Mouse (Mus musculus) embryonic facial prominence, embryonic 15.5 days (tissue): ENCODE measurements around the gene Lonp1. TPM values are rescaled to one million over a fixed set of nuclear protein-coding genes. Genes with fewer than 3 reads are reported as not detected.

Source experiments
- ATAC-seq: fragments of 200-750 bp; cut with Nextera tagmentation; 2 replicates; pipeline ENCODE4 v1.8.0; 2017; ENCODE audit warnings: low read depth, moderate TSS enrichment; ENCODE audit not compliant: insufficient number of reproducible peaks, low FRiP score, low TSS enrichment
- H3K27ac ChIP-seq: fragments of 300-500 bp; sonication (generic); replicated peaks from 2 replicates; pipeline ENCODE4 v1.5.1; 2015; ENCODE audit warnings: mild to moderate bottlenecking, inconsistent platforms
- H3K27me3 ChIP-seq: fragments of 300-500 bp; sonication (generic); 2 replicates; pipeline ENCODE4 v1.6.1; 2015; ENCODE audit warnings: inconsistent platforms
- H3K36me3 ChIP-seq: fragments of 300-500 bp; sonication (generic); 2 replicates; pipeline ENCODE4 v1.6.1; 2015; ENCODE audit warnings: mild to moderate bottlenecking, inconsistent platforms
- H3K4me1 ChIP-seq: fragments of 300-500 bp; sonication (generic); 2 replicates; pipeline ENCODE4 v1.6.1; 2015; ENCODE audit warnings: inconsistent platforms
- H3K4me2 ChIP-seq: fragments of 300-500 bp; sonication (generic); replicated peaks from 2 replicates; pipeline ENCODE4 v1.6.1; 2015; ENCODE audit warnings: mild to moderate bottlenecking, inconsistent platforms
- H3K4me3 ChIP-seq: fragments of 300-500 bp; sonication (generic); replicated peaks from 2 replicates; pipeline ENCODE4 v1.5.1; 2015; ENCODE audit warnings: mild to moderate bottlenecking, inconsistent platforms
- H3K9ac ChIP-seq: fragments of 300-500 bp; sonication (generic); 2 replicates; pipeline ENCODE4 v1.6.1; 2015; ENCODE audit warnings: inconsistent platforms
- H3K9me3 ChIP-seq: fragments of 300-500 bp; sonication (generic); replicated peaks from 2 replicates; pipeline ENCODE4 v1.6.1; 2016; ENCODE audit warnings: inconsistent platforms
- WGBS: fragments of 180-500 bp; shearing (Covaris S2); methylation state at CpG from one replicate; pipeline ENCODE4 v1.1.7; 2015; 5-methylcytosine and 5-hydroxymethylcytosine counted together
- polyA plus RNA-seq: library from polyadenylated mRNA; unstranded; fragments of >200 nt; fragmentation: Nextera tagmentation; extraction: Ambion mirVana; gene quantifications from 2 replicates; pipeline ENCODE4 v1.2.1, GENCODE M21; 2015

The Lonp1 gene
- polyA plus RNA-seq, 1 experiment from 2014 or later: 49.7 TPM

GRCm38 (mm10) chr17:56585171-56585821, 41.4 kb downstream of the Lonp1 start:
- peaks cover 66% of the 10 kb centered on the region for H3K4me1 ChIP-seq
- no peaks in the 10 kb centered on the region for H3K27me3 ChIP-seq
- H3K36me3 ChIP-seq: peaks cover 64% of the 10 kb centered on the region
- peak overlapping the region; percentile 88 for H3K9ac ChIP-seq
- under 1% methylated on average over 61 of the region's 61 CpGs for WGBS
- peak overlapping the region; percentile 97 for H3K27ac ChIP-seq
- H3K9me3 ChIP-seq: no peaks in the 10 kb centered on the region
- peak overlapping the region; percentile 71 for H3K4me2 ChIP-seq
- H3K4me3 ChIP-seq: peak overlapping the region; percentile 93
- no peak for ATAC-seq

- Histone ChIP-seq H3K27ac (peak within 1 kb of the TSS; percentile 97), H3K9ac (peak within 1 kb of the TSS; percentile 88), H3K27me3 (no peaks in the 10 kb centered on the region), H3K4me2 (peak within 1 kb of the TSS; percentile 80), H3K4me3 (peak within 1 kb of the TSS; percentile 93), H3K36me3 (peaks cover 64% of the 10 kb centered on the region), H3K4me1 (peaks cover 64% of the 10 kb centered on the region), H3K9me3 (no peaks in the 10 kb centered on the region)
- peak; percentile 97 for ATAC-seq
- WGBS: under 1% methylated on average over 95 of the region's 101 CpGs
These were observed 42.2 kb downstream of the Lonp1 start, which contains the start of the genes Safb2 and Safb for GRCm38 (mm10) chr17:56584257-56585130. TSS of gene Safb2 (minus strand) at chr17:56584585. TSS of gene Safb (plus strand) at chr17:56584825.

GRCm38 (mm10) chr17:56583611-56584256, 43.0 kb downstream of the Lonp1 start:
- Histone ChIP-seq H3K4me3 (peak overlapping the region; percentile 93), H3K4me1 (peaks cover 59% of the 10 kb centered on the region), H3K27ac (peak overlapping the region; percentile 97), H3K27me3 (no peaks in the 10 kb centered on the region), H3K36me3 (peaks cover 64% of the 10 kb centered on the region), H3K9ac (peak overlapping the region; percentile 74), H3K4me2 (peak overlapping the region; percentile 80), H3K9me3 (no peaks in the 10 kb centered on the region)
- 2% methylated on average over 33 of the region's 33 CpGs for WGBS
- no peak for ATAC-seq

GRCm38 (mm10) chr17:56583071-56583470, 43.6 kb downstream of the Lonp1 start:
- Histone ChIP-seq H3K27me3 (no peaks in the 10 kb centered on the region), H3K4me1 (peaks cover 52% of the 10 kb centered on the region), H3K4me3 (peak overlapping the region; percentile 93), H3K9ac (peak overlapping the region; percentile 74), H3K4me2 (peak overlapping the region; percentile 80), H3K9me3 (no peaks in the 10 kb centered on the region), H3K36me3 (peaks cover 64% of the 10 kb centered on the region), H3K27ac (no peak overlapping the region)
- ATAC-seq: no peak
- 66% methylated on average over 1 of the region's 1 CpGs for WGBS

GRCm38 (mm10) chr17:56572939-56573338, 53.7 kb downstream of the Lonp1 start:
- no peaks in the 10 kb centered on the region for H3K27me3 ChIP-seq
- no peak overlapping the region for H3K4me3 ChIP-seq
- no peak overlapping the region for H3K27ac ChIP-seq
- ATAC-seq: no peak
- no peaks in the 10 kb centered on the region for H3K4me1 ChIP-seq
- WGBS: 87% methylated on average over 3 of the region's 3 CpGs
- no peak overlapping the region for H3K4me2 ChIP-seq
- no peaks in the 10 kb centered on the region for H3K9me3 ChIP-seq
- H3K36me3 ChIP-seq: peaks cover 92% of the 10 kb centered on the region
- no peak overlapping the region for H3K9ac ChIP-seq

GRCm38 (mm10) chr17:56572154-56572553, 54.5 kb downstream of the Lonp1 start:
- Histone ChIP-seq H3K27ac (no peak overlapping the region), H3K9me3 (no peaks in the 10 kb centered on the region), H3K4me3 (no peak overlapping the region), H3K36me3 (peaks cover 92% of the 10 kb centered on the region), H3K27me3 (no peaks in the 10 kb centered on the region), H3K9ac (no peak overlapping the region), H3K4me1 (no peaks in the 10 kb centered on the region), H3K4me2 (no peak overlapping the region)
- ATAC-seq: no peak
- WGBS: 60% methylated on average over 1 of the region's 1 CpGs

- Histone ChIP-seq H3K36me3 (peaks cover 97% of the 10 kb centered on the region), H3K4me2 (no peak overlapping the region), H3K4me1 (no peaks in the 10 kb centered on the region), H3K9me3 (no peaks in the 10 kb centered on the region), H3K4me3 (no peak overlapping the region), H3K27ac (no peak overlapping the region), H3K27me3 (no peaks in the 10 kb centered on the region), H3K9ac (no peak overlapping the region)
- WGBS: 86% methylated on average over 4 of the region's 4 CpGs
- no peak for ATAC-seq
These were observed 56.4 kb downstream of the Lonp1 start for GRCm38 (mm10) chr17:56570287-56570686.

GRCm38 (mm10) chr17:56567370-56567769, 59.3 kb downstream of the Lonp1 start:
- H3K9me3 ChIP-seq: no peaks in the 10 kb centered on the region
- no peak overlapping the region for H3K4me3 ChIP-seq
- no peak overlapping the region for H3K27ac ChIP-seq
- H3K27me3 ChIP-seq: no peaks in the 10 kb centered on the region
- no peaks in the 10 kb centered on the region for H3K4me1 ChIP-seq
- H3K4me2 ChIP-seq: no peak overlapping the region
- WGBS: 93% methylated on average over 4 of the region's 4 CpGs
- peaks cover 99% of the 10 kb centered on the region for H3K36me3 ChIP-seq
- ATAC-seq: no peak
- H3K9ac ChIP-seq: no peak overlapping the region

GRCm38 (mm10) chr17:56566918-56567317, 59.8 kb downstream of the Lonp1 start:
- ATAC-seq: no peak
- no peak overlapping the region for H3K27ac ChIP-seq
- H3K36me3 ChIP-seq: peaks cover 100% of the 10 kb centered on the region
- H3K9me3 ChIP-seq: no peaks in the 10 kb centered on the region
- WGBS: 92% methylated on average over 5 of the region's 5 CpGs
- H3K9ac ChIP-seq: no peak overlapping the region
- H3K4me1 ChIP-seq: no peaks in the 10 kb centered on the region
- no peak overlapping the region for H3K4me3 ChIP-seq
- no peaks in the 10 kb centered on the region for H3K27me3 ChIP-seq
- no peak overlapping the region for H3K4me2 ChIP-seq

GRCm38 (mm10) chr17:56566293-56566692, 60.4 kb downstream of the Lonp1 start:
- no peaks in the 10 kb centered on the region for H3K27me3 ChIP-seq
- H3K36me3 ChIP-seq: peaks cover 100% of the 10 kb centered on the region
- WGBS: 92% methylated on average over 29 of the region's 29 CpGs
- no peak overlapping the region for H3K9ac ChIP-seq
- no peak for ATAC-seq
- no peaks in the 10 kb centered on the region for H3K4me1 ChIP-seq
- no peak overlapping the region for H3K4me2 ChIP-seq
- no peaks in the 10 kb centered on the region for H3K9me3 ChIP-seq
- no peak overlapping the region for H3K27ac ChIP-seq
- H3K4me3 ChIP-seq: no peak overlapping the region
